Mouse (Mus musculus) stomach, postnatal 0 days (tissue): ENCODE measurements around the gene Ciz1. TPM values are rescaled to one million over a fixed set of nuclear protein-coding genes. Genes with fewer than 3 reads are reported as not detected.
A peak's percentile ranks its signal among the peaks of the same experiment; 100 is the strongest.

Experiments used
- ATAC-seq: fragments of 200-750 bp; cut with Nextera tagmentation; 2 replicates; pipeline ENCODE4 v1.8.0; 2017; ENCODE audit not compliant: low FRiP score, low TSS enrichment
- DNase-seq: peaks from one replicate; pipeline ENCODE4 v3.0.0-alpha.2; 2016; ENCODE audit warnings: low spot score
- H3K27ac ChIP-seq: fragments of 300-500 bp; sonication (generic); replicated peaks from 2 replicates; pipeline ENCODE4 v1.5.1; 2014; ENCODE audit warnings: mild to moderate bottlenecking, control low read depth
- H3K27me3 ChIP-seq: fragments of 300-500 bp; sonication (generic); 2 replicates; pipeline ENCODE4 v1.6.1; 2014; ENCODE audit warnings: low read length; ENCODE audit not compliant: control insufficient read depth, insufficient read depth
- H3K36me3 ChIP-seq: fragments of 300-500 bp; sonication (generic); 2 replicates; pipeline ENCODE4 v1.6.1; 2014; ENCODE audit warnings: low read length, mixed read lengths; ENCODE audit not compliant: control insufficient read depth, insufficient read depth
- H3K4me1 ChIP-seq: fragments of 300-500 bp; sonication (generic); replicated peaks from 2 replicates; pipeline ENCODE4 v1.6.1; 2014; ENCODE audit warnings: antibody characterized with exemption; ENCODE audit not compliant: control insufficient read depth, insufficient read depth
- H3K4me2 ChIP-seq: fragments of 300-500 bp; sonication (generic); replicated peaks from 2 replicates; pipeline ENCODE4 v1.6.1; 2014; ENCODE audit warnings: low read depth, mild to moderate bottlenecking, control low read depth, moderate library complexity
- H3K4me3 ChIP-seq: fragments of 300-500 bp; sonication (generic); 2 replicates; pipeline ENCODE4 v1.5.1; 2014; ENCODE audit warnings: low read depth, low read length, control low read depth
- H3K9ac ChIP-seq: fragments of 300-500 bp; sonication (generic); 2 replicates; pipeline ENCODE4 v1.6.1; 2014; ENCODE audit warnings: mild to moderate bottlenecking, low read length, control low read depth, mixed read lengths
- H3K9me3 ChIP-seq: fragments of 300-500 bp; sonication (generic); 2 replicates; pipeline ENCODE4 v1.6.1; 2016; ENCODE audit warnings: low read length; ENCODE audit not compliant: control insufficient read depth
- CTCF ChIP-seq: IDR thresholded peaks from 2 replicates; pipeline ENCODE4 v1.5.1; 2016; ENCODE audit warnings: antibody characterized with exemption, low read depth, mild to moderate bottlenecking, moderate library complexity
- EP300 ChIP-seq: optimal IDR thresholded peaks from 2 replicates; pipeline ENCODE3; 2016; ENCODE audit warnings: antibody characterized with exemption
- WGBS: fragments of 180-500 bp; shearing (Covaris S2); extraction: QIAGEN DNeasy Blood & Tissue Kit; methylation state at CpG from one replicate; pipeline ENCODE4 v1.1.7; 2014; 5-methylcytosine and 5-hydroxymethylcytosine counted together
- polyA plus RNA-seq: library from polyadenylated mRNA; unstranded; fragments of >200 nt; fragmentation: Nextera tagmentation; extraction: Ambion mirVana; gene quantifications from 2 replicates; pipeline ENCODE4 v1.2.1, GENCODE M21; 2015

The Ciz1 gene
- polyA plus RNA-seq, 1 experiment from 2014 or later: 14.0 TPM

DNA sequence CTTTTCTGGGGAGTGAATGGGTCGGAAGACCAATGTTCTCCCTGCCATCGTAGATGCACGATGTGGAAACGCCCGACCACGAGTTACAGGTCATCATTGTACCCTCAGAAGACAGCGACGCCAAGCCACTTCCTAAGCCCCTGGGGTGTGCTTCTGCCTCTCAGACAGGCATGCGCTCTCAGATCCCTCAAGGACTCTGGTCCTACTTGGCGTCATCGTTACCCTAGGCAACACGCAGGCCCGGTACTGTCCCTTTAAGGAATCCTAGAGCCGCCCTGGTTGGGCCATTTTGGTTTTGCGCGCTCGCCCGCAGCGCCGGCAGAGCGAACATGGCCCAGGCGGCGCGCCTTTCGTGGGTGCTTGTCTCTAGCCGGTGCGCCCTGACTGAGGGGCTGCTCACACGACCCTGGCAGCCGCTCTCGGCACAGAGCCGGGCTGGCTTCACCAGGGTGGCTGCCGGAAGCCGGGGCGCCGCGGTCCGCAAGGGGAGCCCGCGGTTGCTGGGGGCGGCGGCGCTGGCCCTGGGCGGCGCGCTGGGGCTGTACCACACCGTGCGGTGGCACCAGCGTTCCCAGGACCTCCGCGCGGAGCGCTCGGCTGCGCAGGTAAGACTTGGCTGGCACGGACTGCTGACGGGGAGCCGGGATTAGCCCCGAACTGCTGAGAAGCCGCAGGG is 44.0 kb downstream of the Ciz1 start:
- Histone ChIP-seq H3K4me3 (peak overlapping the region; percentile 76), H3K9me3 (no peaks in the 10 kb centered on the region), H3K9ac (peak overlapping the region; percentile 71), H3K4me1 (peaks cover 2% of the 10 kb centered on the region; the same call in 1 of the 2 replicates), H3K4me2 (peak overlapping the region; percentile 89), H3K36me3 (peaks cover 3% of the 10 kb centered on the region; the same call in 1 of the 2 replicates), H3K27ac (peak overlapping the region; percentile 97), H3K27me3 (no peaks in the 10 kb centered on the region)
- under 1% methylated on average over 59 of the region's 59 CpGs for WGBS
- TF ChIP-seq EP300 (no peak), CTCF (peak; percentile 25)
- ATAC-seq (peak; percentile 93), DNase-seq (peak; percentile 92)

DNA sequence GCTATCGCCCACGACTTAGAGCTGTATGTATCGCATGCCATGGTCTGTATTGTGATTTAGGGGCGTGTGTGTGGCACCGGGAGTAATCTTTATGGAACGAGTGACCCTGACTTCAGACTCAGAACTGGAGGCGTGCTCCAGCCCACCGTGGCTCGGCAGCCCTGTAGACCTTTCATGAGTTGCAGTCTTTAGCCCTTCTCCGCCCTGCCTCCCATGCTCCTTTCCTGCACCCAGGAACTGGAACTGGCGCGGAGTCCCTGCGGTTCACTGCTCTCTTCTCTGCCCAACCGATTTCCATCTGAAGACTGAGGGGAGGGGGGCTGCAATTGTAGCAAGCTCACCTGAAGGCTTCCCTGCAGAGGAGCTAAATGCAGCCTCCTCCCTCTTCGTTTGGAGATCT is 44.6 kb downstream of the Ciz1 start:
- ATAC-seq (no peak), DNase-seq (peak; percentile 40)
- Histone ChIP-seq H3K9me3 (no peaks in the 10 kb centered on the region), H3K9ac (peak overlapping the region; percentile 71), H3K4me3 (peak overlapping the region; percentile 76), H3K27ac (peak overlapping the region; percentile 97), H3K4me1 (peaks cover 2% of the 10 kb centered on the region; the same call in 1 of the 2 replicates), H3K36me3 (peaks cover 3% of the 10 kb centered on the region; the same call in 1 of the 2 replicates), H3K4me2 (peak overlapping the region; percentile 89), H3K27me3 (no peaks in the 10 kb centered on the region)
- TF ChIP-seq CTCF: no peak
- no peak for TF ChIP-seq EP300
- 0% methylated on average over 15 of the region's 15 CpGs for WGBS

DNA sequence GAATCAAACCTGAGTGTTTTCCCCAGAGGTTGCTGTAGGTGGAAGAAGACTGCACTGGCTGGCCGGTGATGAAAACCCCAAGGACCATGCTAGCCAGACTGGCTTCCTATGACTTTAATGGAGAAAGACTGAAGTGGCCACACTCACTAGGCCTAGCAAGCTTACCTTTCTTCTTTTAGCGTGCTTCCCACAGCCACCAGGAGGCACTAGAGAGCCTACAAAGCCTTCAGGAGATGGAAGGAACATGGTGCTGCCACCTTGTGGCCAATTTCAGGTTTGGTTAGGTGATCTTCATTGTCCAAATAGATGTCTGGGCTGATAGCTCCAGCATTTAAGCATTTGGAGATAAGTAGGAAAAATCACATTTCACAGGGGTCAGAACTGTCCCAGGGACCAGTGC is 52.5 kb downstream of the Ciz1 start:
- H3K9me3 ChIP-seq: no peaks in the 10 kb centered on the region
- H3K9ac ChIP-seq: no peak overlapping the region
- no peak overlapping the region for H3K4me2 ChIP-seq
- WGBS: 21% methylated on average over 2 of the region's 2 CpGs
- H3K27ac ChIP-seq: no peak overlapping the region
- peaks cover 7% of the 10 kb centered on the region; the same call in 1 of the 2 replicates for H3K36me3 ChIP-seq
- no peaks in the 10 kb centered on the region for H3K4me1 ChIP-seq
- no peaks in the 10 kb centered on the region for H3K27me3 ChIP-seq
- no peak overlapping the region for H3K4me3 ChIP-seq
- DNase-seq: peak; percentile 94
- ATAC-seq: no peak; the same call in 1 of the 2 replicates
- TF ChIP-seq EP300 (no peak), CTCF (peak; percentile 100)

DNA sequence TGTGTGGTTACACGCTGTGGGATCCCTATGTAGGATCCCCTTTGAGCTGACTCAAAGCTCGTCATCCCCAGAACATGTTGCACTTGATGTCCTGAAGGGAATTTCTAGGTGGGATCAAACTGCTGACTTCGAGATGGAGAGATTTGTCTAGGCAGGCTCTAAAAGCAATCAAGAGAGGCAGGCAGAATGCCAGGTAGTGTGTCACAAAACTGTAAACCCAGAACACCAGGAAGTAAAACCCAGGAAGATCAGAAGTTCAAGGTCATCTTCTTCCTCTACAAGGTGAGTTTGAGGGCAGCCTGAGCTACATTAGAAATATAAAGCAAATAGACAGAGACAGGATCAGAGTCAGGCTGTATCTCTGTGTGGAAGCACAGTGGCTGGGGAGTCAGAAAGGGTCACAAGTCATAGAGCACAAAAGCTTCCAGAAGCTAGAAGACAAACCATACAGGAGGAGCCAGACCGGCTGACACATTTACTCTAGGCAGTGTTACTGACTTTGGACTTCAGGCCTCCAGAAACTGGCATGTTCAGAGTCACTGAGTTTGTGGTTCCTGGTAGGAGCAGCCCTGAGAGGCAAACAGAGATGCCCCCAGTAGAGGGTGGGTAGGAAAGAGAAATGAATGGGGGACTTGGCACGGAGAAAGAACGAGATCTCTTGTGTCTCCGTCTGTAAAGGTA is 55.2 kb downstream of the Ciz1 start:
- H3K27ac ChIP-seq: peak overlapping the region; percentile 40; the same call in 1 of the 2 replicates
- 70% methylated on average over 7 of the region's 7 CpGs for WGBS
- no peaks in the 10 kb centered on the region for H3K9me3 ChIP-seq
- no peak overlapping the region for H3K4me3 ChIP-seq
- no peak overlapping the region for H3K4me2 ChIP-seq
- DNase-seq (no peak), ATAC-seq (no peak)
- H3K4me1 ChIP-seq: no peaks in the 10 kb centered on the region
- TF ChIP-seq CTCF (no peak), EP300 (no peak)
- no peak overlapping the region for H3K9ac ChIP-seq
- H3K36me3 ChIP-seq: peaks cover 4% of the 10 kb centered on the region; the same call in 1 of the 2 replicates
- H3K27me3 ChIP-seq: no peaks in the 10 kb centered on the region

DNA sequence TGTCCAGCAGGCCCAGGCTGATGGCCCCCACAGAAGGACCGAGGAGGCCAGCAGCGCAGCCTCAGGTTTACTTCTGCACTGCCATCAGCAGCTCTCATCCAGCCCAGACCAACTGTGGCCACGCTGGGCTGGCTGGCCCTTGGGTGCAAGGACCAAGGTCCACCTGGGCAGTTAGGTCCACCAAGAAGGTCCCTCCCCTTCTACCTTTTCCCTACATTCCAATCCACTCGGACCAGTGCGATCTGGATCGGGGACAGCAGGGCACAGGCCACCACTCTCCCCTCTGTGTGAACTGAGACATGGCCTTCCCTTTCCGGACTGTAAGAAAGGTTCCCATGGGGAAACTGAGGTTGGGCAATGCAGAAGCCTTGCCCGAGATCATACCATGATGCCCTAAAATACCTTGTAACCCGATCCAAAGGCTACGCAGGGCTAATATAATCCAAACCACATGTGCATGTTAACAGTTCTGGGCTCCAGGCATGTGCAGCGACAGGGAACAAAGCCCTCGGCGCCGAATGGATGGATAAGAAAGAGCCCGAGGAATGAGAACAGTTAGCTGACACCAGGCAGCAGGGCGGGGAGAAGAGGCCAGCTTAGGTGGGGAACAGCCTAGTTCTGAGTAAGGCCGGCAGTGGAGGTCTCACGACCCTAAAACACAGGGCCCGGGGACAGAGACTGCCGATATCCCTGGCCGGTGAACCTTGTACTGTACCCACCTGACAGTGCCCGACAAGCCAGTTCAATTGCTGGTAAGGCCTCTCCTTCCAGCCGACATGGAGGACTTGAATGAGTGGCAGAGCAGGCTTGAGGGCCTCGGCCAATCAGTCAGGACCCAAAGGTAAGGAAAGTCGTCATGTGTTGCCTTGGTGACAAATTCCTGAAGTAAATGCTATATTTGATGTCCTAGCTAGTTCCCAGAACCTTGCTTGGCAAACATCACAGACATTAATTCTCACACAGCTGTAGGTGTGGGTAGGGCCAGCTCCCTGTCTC is 56.6 kb downstream of the Ciz1 start:
- Histone ChIP-seq H3K9ac (no peak overlapping the region), H3K9me3 (no peaks in the 10 kb centered on the region), H3K4me2 (peak overlapping the region; percentile 23; the same call in 1 of the 2 replicates), H3K27ac (peak overlapping the region; percentile 82), H3K4me3 (no peak overlapping the region), H3K36me3 (no peaks in the 10 kb centered on the region), H3K4me1 (no peaks in the 10 kb centered on the region), H3K27me3 (no peaks in the 10 kb centered on the region)
- WGBS: 50% methylated on average over 25 of the region's 25 CpGs
- peak; percentile 86 for ATAC-seq
- TF ChIP-seq CTCF (no peak), EP300 (no peak)
- peak; percentile 78 for DNase-seq
